Mouse (Mus musculus): ENCODE measurements around the gene Agap2. TPM values are rescaled to one million over a fixed set of nuclear protein-coding genes. Genes with fewer than 3 reads are reported as not detected.

Gene Agap2
- polyA plus RNA-seq, 1 experiment from 2014 or later = 0.88 TPM

DNA sequence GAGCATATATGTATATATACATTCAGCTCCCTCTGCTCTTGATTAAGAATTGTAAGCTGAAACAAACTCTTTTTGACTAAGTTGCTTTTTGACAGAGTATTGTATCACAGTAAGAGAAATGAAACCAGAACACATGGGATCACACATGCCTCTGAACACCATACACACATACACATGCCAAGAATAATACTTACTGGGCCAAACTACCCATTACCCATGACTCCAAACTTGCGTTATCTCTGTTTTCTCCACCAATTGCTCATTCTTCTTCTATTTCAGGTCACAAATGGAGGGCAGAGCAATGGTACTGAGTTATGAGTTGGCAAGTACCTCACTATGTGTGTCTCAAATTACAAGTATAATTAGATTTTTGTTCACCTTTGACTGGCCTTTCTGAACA is 1.1 kb upstream of the Agap2 start:
- Histone ChIP-seq H3K4me3 (ENCODE audit: low read depth, low read length) (no peak overlapping the region), H3K9ac (replicated peaks) (no peak overlapping the region), H3K9me3 (ENCODE audit: low read length) (no peaks in the 10 kb centered on the region), H3K27ac (ENCODE audit: low read depth) (no peak overlapping the region), H3K4me2 (ENCODE audit: low read depth, low read length) (no peak overlapping the region), H3K27me3 (ENCODE audit: insufficient read depth, low read length) (peaks cover 13% of the 10 kb centered on the region; the same call in 1 of the 2 replicates), H3K36me3 (replicated peaks; ENCODE audit: insufficient read depth, low read length) (no peaks in the 10 kb centered on the region), H3K4me1 (ENCODE audit: insufficient read depth) (peaks cover 31% of the 10 kb centered on the region)
- no peak for DNase-seq
- ATAC-seq = no peak
- 90% methylated on average over 1 of the region's 1 CpGs for whole genome bisulfite sequencing (ENCODE audit: insufficient replicate concordance)
- TF ChIP-seq EP300 (IDR thresholded peaks at IDR 0.05; ENCODE audit: low read depth) = no peak
- no peak for TF ChIP-seq CTCF (IDR thresholded peaks at IDR 0.05; ENCODE audit: low read depth)

DNA sequence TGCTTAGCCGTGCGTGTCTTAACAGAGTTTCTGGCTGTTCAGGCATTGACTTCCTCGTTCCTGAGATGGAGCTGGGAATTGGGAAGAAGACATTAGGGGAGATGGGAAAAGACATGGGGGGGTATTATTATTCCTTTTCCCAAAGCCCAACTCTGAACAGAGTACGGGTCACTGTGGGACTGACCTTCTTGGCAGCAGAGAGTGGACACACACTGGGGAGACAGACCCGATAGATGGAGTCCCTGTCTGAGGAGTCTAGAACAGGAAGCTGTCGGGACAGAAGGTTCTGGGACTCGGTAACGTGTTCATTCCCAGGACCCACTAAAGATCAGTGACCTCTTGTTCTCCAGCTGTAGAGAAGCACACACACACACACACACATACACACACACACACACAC is 567 bp downstream of the Agap2 start:
- H3K27ac ChIP-seq (ENCODE audit: low read depth) = no peak overlapping the region
- peaks cover 21% of the 10 kb centered on the region; the same call in 1 of the 2 replicates for H3K27me3 ChIP-seq (ENCODE audit: insufficient read depth, low read length)
- no peak for DNase-seq
- H3K9me3 ChIP-seq (ENCODE audit: low read length) = no peaks in the 10 kb centered on the region
- H3K4me2 ChIP-seq (ENCODE audit: low read depth, low read length) = peak overlapping the region; percentile 65
- WGBS (ENCODE audit: insufficient replicate concordance) = 24% methylated on average over 8 of the region's 8 CpGs
- no peak for ATAC-seq
- TF ChIP-seq CTCF (IDR thresholded peaks at IDR 0.05; ENCODE audit: low read depth) (no peak), EP300 (IDR thresholded peaks at IDR 0.05; ENCODE audit: low read depth) (no peak)
- H3K9ac ChIP-seq (replicated peaks) = no peak overlapping the region; the same call in 1 of the 2 replicates
- peak overlapping the region; percentile 34 for H3K4me3 ChIP-seq (ENCODE audit: low read depth, low read length)
- peaks cover 33% of the 10 kb centered on the region for H3K4me1 ChIP-seq (ENCODE audit: insufficient read depth)
- no peaks in the 10 kb centered on the region for H3K36me3 ChIP-seq (replicated peaks; ENCODE audit: insufficient read depth, low read length)

DNA sequence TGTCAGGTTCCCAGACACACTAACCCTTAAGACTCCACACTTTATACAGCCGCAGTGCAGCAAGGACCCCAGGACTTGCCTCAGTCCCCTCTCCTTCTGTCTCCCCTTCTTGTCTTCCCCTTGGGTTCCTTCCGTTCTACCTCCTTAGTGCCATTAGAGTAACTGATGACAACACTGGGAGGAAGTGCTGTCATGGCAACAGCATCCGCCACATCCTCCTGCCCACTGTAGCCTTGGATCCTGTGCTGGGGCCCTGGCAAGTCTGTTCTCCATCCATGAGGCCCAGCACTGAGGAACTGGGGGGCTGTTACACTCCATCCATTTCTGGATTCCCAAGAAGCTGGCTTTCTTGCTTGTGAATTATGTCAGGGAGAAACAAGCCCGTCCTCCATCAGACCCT is 998 bp downstream of the Agap2 start:
- Histone ChIP-seq H3K4me2 (ENCODE audit: low read depth, low read length) (peak overlapping the region; percentile 65), H3K27ac (ENCODE audit: low read depth) (no peak overlapping the region), H3K4me3 (ENCODE audit: low read depth, low read length) (peak overlapping the region; percentile 34; the same call in 1 of the 2 replicates), H3K27me3 (ENCODE audit: insufficient read depth, low read length) (peaks cover 21% of the 10 kb centered on the region; the same call in 1 of the 2 replicates), H3K4me1 (ENCODE audit: insufficient read depth) (peaks cover 31% of the 10 kb centered on the region), H3K36me3 (replicated peaks; ENCODE audit: insufficient read depth, low read length) (no peaks in the 10 kb centered on the region), H3K9ac (replicated peaks) (no peak overlapping the region), H3K9me3 (ENCODE audit: low read length) (no peaks in the 10 kb centered on the region)
- 16% methylated on average over 4 of the region's 4 CpGs for WGBS (ENCODE audit: insufficient replicate concordance)
- TF ChIP-seq EP300 (IDR thresholded peaks at IDR 0.05; ENCODE audit: low read depth) (no peak), CTCF (IDR thresholded peaks at IDR 0.05; ENCODE audit: low read depth) (no peak)
- DNase-seq = peak; percentile 40
- ATAC-seq = peak; percentile 18; the same call in 1 of the 2 replicates

DNA sequence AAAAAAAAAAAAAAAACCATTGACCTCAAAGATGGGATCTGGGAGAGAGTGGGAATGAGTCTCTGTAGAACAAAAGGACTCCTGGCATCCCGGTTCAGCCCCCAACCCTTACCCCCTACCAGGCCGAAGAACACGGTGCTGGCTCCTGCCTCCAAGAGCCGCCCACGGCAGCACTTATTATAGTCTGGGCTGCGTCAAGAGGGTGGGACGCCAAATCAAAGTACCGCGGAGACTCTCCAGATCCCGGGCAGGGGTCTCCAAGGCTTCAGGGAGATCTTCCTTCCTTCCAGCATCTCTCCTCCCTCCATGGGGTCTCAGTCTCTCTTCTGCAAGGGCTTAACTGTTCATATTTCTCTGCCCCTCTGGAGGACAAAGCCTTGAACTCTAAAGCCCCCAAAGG is 2.4 kb downstream of the Agap2 start:
- H3K27me3 ChIP-seq (ENCODE audit: insufficient read depth, low read length) = peaks cover 21% of the 10 kb centered on the region; the same call in 1 of the 2 replicates
- 68% methylated on average over 10 of the region's 10 CpGs for WGBS (ENCODE audit: insufficient replicate concordance)

DNA sequence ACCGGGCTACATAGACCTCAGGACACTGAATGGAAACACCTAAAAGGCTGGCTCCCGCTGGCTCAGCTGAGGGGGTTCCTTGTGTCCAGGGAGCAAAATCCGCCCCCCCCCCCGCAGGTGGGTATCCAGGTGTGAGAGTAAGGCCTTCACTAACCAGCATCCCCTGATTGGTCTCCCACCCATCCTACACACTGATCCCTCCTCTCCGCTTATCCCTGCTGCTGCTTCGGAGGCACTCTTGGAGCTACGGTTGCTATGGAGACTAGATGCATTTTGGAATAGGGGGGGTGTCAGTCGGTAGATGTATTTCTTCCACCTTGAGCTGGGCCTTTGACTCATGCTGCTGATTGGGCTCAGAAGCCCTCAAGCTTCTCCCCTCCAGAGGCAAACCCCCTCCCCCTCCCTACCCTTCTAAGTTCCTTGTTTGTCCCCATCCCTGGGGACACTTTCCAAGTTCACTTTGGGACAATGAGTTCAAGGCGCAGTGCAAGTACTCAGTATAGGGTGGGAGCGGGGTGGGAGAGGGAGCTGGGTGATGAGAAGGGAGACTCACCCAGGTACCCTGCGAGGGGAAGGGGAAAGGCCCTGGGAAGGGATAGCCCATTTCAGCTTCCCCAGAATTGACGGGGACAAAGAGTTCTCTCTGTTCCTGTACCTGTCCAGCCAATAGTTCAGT is 3.1 kb downstream of the Agap2 start:
- peaks cover 21% of the 10 kb centered on the region; the same call in 1 of the 2 replicates for H3K27me3 ChIP-seq (ENCODE audit: insufficient read depth, low read length)

More for the DNA sequence above, 2.4 kb downstream of the Agap2 start:
- Histone ChIP-seq H3K4me3 (ENCODE audit: low read depth, low read length) (no peak overlapping the region), H3K4me1 (ENCODE audit: insufficient read depth) (peaks cover 33% of the 10 kb centered on the region), H3K27ac (ENCODE audit: low read depth) (no peak overlapping the region), H3K9me3 (ENCODE audit: low read length) (no peaks in the 10 kb centered on the region), H3K36me3 (replicated peaks; ENCODE audit: insufficient read depth, low read length) (no peaks in the 10 kb centered on the region), H3K9ac (replicated peaks) (no peak overlapping the region; the same call in 1 of the 2 replicates), H3K4me2 (ENCODE audit: low read depth, low read length) (no peak overlapping the region)
- ATAC-seq = no peak
- no peak for DNase-seq
- no peak for TF ChIP-seq CTCF (IDR thresholded peaks at IDR 0.05; ENCODE audit: low read depth)
- TF ChIP-seq EP300 (IDR thresholded peaks at IDR 0.05; ENCODE audit: low read depth) = no peak

DNA sequence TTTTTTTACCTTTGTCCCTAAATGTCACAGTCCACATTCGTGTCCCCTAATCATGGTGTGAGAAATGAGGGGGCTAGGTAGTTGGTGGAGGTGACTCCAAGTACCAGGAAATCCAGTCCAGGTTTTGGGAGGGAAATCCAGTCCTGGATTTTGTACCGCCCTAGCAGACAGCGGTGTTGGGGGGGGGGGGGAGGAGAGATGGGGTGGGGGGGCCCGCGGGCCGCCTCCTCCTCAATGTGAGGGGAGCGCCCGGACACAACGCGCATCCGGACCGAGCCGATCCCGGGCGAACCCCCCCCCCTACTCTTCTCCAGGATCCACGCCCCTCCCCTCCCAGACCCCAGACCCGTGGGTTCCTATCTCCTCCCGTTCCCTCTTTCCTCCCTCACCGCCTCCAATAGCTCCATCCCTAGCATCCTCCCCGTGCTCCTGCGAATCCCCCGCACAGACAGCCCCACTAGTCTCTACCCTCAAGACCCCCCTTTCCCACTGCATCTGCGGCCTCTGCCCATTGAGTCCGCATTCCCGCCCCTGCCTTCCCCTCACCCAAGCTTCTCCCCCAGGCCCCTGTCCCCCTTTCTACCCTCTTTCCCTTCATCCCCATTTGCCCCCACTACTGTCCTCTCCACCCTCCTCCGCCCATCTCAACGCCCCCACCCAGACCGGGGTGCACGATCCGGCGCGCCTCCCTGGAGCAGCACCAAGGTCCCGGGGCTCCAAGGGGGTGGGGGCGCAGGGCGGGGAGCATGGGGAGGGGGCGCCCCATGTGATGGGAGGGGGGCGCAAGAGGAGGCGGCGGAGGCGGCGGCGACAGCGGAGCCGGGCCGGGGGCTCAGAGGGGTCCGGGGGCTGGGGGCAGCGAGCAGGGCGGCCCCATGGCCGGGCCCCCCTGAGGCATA is 3.8 kb downstream of the Agap2 start:
- Histone ChIP-seq H3K9ac (replicated peaks) (no peak overlapping the region), H3K27me3 (ENCODE audit: insufficient read depth, low read length) (peaks cover 21% of the 10 kb centered on the region; the same call in 1 of the 2 replicates), H3K4me3 (ENCODE audit: low read depth, low read length) (peak overlapping the region; percentile 36), H3K9me3 (ENCODE audit: low read length) (no peaks in the 10 kb centered on the region), H3K4me1 (ENCODE audit: insufficient read depth) (peaks cover 37% of the 10 kb centered on the region), H3K36me3 (replicated peaks; ENCODE audit: insufficient read depth, low read length) (no peaks in the 10 kb centered on the region), H3K4me2 (ENCODE audit: low read depth, low read length) (peak overlapping the region; percentile 69), H3K27ac (ENCODE audit: low read depth) (no peak overlapping the region)
- no peak for TF ChIP-seq CTCF (IDR thresholded peaks at IDR 0.05; ENCODE audit: low read depth)
- TF ChIP-seq EP300 (IDR thresholded peaks at IDR 0.05; ENCODE audit: low read depth) = no peak
- DNase-seq (no peak), ATAC-seq (no peak)
- 28% methylated on average over 43 of the region's 49 CpGs for WGBS (ENCODE audit: insufficient replicate concordance)

More for the DNA sequence above, 3.1 kb downstream of the Agap2 start:
- no peaks in the 10 kb centered on the region for H3K9me3 ChIP-seq (ENCODE audit: low read length)
- H3K9ac ChIP-seq (replicated peaks) = no peak overlapping the region
- WGBS (ENCODE audit: insufficient replicate concordance) = 43% methylated on average over 12 of the region's 12 CpGs
- H3K36me3 ChIP-seq (replicated peaks; ENCODE audit: insufficient read depth, low read length) = no peaks in the 10 kb centered on the region
- ATAC-seq (no peak), DNase-seq (no peak)
- TF ChIP-seq EP300 (IDR thresholded peaks at IDR 0.05; ENCODE audit: low read depth) (no peak), CTCF (IDR thresholded peaks at IDR 0.05; ENCODE audit: low read depth) (no peak)
- peak overlapping the region; percentile 36; the same call in 1 of the 2 replicates for H3K4me3 ChIP-seq (ENCODE audit: low read depth, low read length)
- no peak overlapping the region for H3K27ac ChIP-seq (ENCODE audit: low read depth)
- H3K4me2 ChIP-seq (ENCODE audit: low read depth, low read length) = peak overlapping the region; percentile 69
- peaks cover 37% of the 10 kb centered on the region for H3K4me1 ChIP-seq (ENCODE audit: insufficient read depth)

All from liver, postnatal 0 days (tissue).